In genomic region chr1:168426900-168427299, GRCm38 (mm10) we compare ENCODE assay signal across 10 mouse cellular contexts. TPM values are rescaled to one million over a fixed set of nuclear protein-coding genes. Genes with fewer than 3 reads are reported as not detected.
DNase-seq lines count a peak whose midpoint lies in the region; ATAC-seq and TF ChIP-seq lines count a peak whose summit lies in the region.
"Had no signal": no experiment of that assay in that cellular context is flagged by ENCODE, and none has a peak within 500 bp of the region (broad histone marks: within the 10 kb centered on the region; RNA-seq: fewer than 3 reads in every experiment).

No protein-coding gene starts in this region.

- H3K9me3 ChIP-seq in heart, embryonic 10.5 days: no peaks in the 10 kb centered on the region
- H3K9me3 ChIP-seq in neural tube, embryonic 11.5 days (ENCODE audit: control insufficient read depth, low read length): no peaks in the 10 kb centered on the region
- no peaks in the 10 kb centered on the region for H3K9me3 ChIP-seq in limb, embryonic 14.5 days (ENCODE audit: control insufficient read depth, low read length)
- H3K9me3 ChIP-seq: liver, embryonic 15.5 days had no signal

- H3K27me3 ChIP-seq in heart, embryonic 10.5 days (ENCODE audit: insufficient read depth, poor library complexity, severe bottlenecking): no peaks in the 10 kb centered on the region
- no peaks in the 10 kb centered on the region for H3K27me3 ChIP-seq in neural tube, embryonic 11.5 days (ENCODE audit: control insufficient read depth, insufficient read depth, low read length)
- 0 out of 2 replicates have a peak, but pooled peaks cover 3% of the 10 kb centered on the region for H3K27me3 ChIP-seq in limb, embryonic 14.5 days (ENCODE audit: control insufficient read depth, insufficient read depth, low read length)

- H3K4me3 ChIP-seq in heart, embryonic 10.5 days: peak overlapping the region; percentile 88
- peak overlapping the region; percentile 68 for H3K4me3 ChIP-seq in neural tube, embryonic 11.5 days (ENCODE audit: low read depth, low read length)
- 0 out of 2 replicates have a peak overlapping the region, but pooled peaks have one; percentile 4 for H3K4me3 ChIP-seq in limb, embryonic 14.5 days (replicated peaks; ENCODE audit: low read length)
- H3K4me3 ChIP-seq: liver, embryonic 15.5 days had no signal

- H3K9ac ChIP-seq in neural tube, embryonic 11.5 days (ENCODE audit: low read length): peak overlapping the region; percentile 30
- no peak overlapping the region for H3K9ac ChIP-seq in limb, embryonic 14.5 days (ENCODE audit: low read depth, low read length, severe bottlenecking)
- H3K9ac ChIP-seq: liver, embryonic 15.5 days had no signal

- H3K27ac ChIP-seq in heart, embryonic 10.5 days: peak overlapping the region; percentile 53
- peak overlapping the region; percentile 40 for H3K27ac ChIP-seq in neural tube, embryonic 11.5 days (ENCODE audit: low read depth, low read length)
- no peak overlapping the region for H3K27ac ChIP-seq in limb, embryonic 14.5 days (replicated peaks; ENCODE audit: low read depth, low read length)
- H3K27ac ChIP-seq: liver, embryonic 15.5 days had no signal

- DNase-seq in heart, embryonic 10.5 days (ENCODE audit: low spot score): no peak
- no peak for DNase-seq in heart, postnatal 25 days (ENCODE audit: low spot score)
- DNase-seq in neural tube, embryonic 11.5 days (ENCODE audit: low spot score): no peak
- no peak for DNase-seq in neural tube, embryonic 10.5 days (ENCODE audit: extremely low spot score, low spot score)
- no peak for DNase-seq in limb, embryonic 14.5 days (ENCODE audit: low spot score)
- DNase-seq in natural killer cell, adult 2 months (ENCODE audit: low spot score in 2 of 2): no peak
- DNase-seq in adrenal gland, postnatal 10 days: no peak
- DNase-seq: cerebellum, adult 2 months had no signal

- intact Hi-C loops in heart, postnatal 25 days (cut with DNase I): loop anchor here (5.0 kb wide), 1 partner anchor 140 kb away; no protein-coding TSS in a partner anchor

- no peak for ATAC-seq in neural tube, embryonic 11.5 days (ENCODE audit: insufficient read depth, low FRiP score, low TSS enrichment)
- ATAC-seq in limb, embryonic 14.5 days (ENCODE audit: low FRiP score, low read depth): no peak
- ATAC-seq in erythroblast, adult 5-6 weeks (replicated peaks; ENCODE audit: low FRiP score, poor library complexity, severe bottlenecking): no peak

- WGBS in heart, embryonic 10.5 days: 45% methylated on average over 9 of the region's 9 CpGs
- 15% methylated on average over 9 of the region's 9 CpGs for WGBS in neural tube, embryonic 11.5 days
- WGBS in limb, embryonic 14.5 days: 43% methylated on average over 9 of the region's 9 CpGs

- H3K36me3 ChIP-seq in heart, embryonic 10.5 days: peaks cover 8% of the 10 kb centered on the region
- H3K36me3 ChIP-seq in neural tube, embryonic 11.5 days (ENCODE audit: control insufficient read depth, insufficient read depth, low read length): no peaks in the 10 kb centered on the region
- peaks cover 7% of the 10 kb centered on the region for H3K36me3 ChIP-seq in limb, embryonic 14.5 days (ENCODE audit: control insufficient read depth, insufficient read depth, low read length)
- H3K36me3 ChIP-seq: liver, embryonic 15.5 days had no signal

- no peak for TF ChIP-seq POLR2A in limb, embryonic 14.5 days (IDR thresholded peaks at IDR 0.05; ENCODE audit: borderline replicate concordance, extremely low read depth, insufficient read depth, insufficient read length)

- peak overlapping the region; percentile 75 for H3K4me2 ChIP-seq in neural tube, embryonic 11.5 days (ENCODE audit: low read depth)
- peak overlapping the region; percentile 63 for H3K4me2 ChIP-seq in limb, embryonic 14.5 days (replicated peaks; ENCODE audit: low read depth, low read length, severe bottlenecking)
- H3K4me2 ChIP-seq: liver, embryonic 15.5 days had no signal

- peaks cover 61% of the 10 kb centered on the region for H3K4me1 ChIP-seq in heart, embryonic 10.5 days
- H3K4me1 ChIP-seq in neural tube, embryonic 11.5 days (ENCODE audit: control insufficient read depth, insufficient read depth, low read length): peaks cover 34% of the 10 kb centered on the region
- H3K4me1 ChIP-seq in limb, embryonic 14.5 days (ENCODE audit: control insufficient read depth, insufficient read depth, low read length): peaks cover 22% of the 10 kb centered on the region

RNA-seq across cellular contexts. Expression of gene Pbx1, which starts 5.2 kb away (rescaled TPM):
- polyA plus RNA-seq in heart, embryonic 10.5 days (2016; fragmentation: Nextera tagmentation; extraction: Ambion mirVana): 19.7 and 29.5 TPM in 2 replicates
- 10 to 100 TPM; 51.3 to 55.2 TPM for total RNA-seq in heart, postnatal 25 days (2021)
- 45.8 and 47.9 TPM in 2 replicates for polyA plus RNA-seq in neural tube, embryonic 11.5 days (2014; fragmentation: Nextera tagmentation; extraction: Ambion mirVana)
- polyA plus RNA-seq in limb, embryonic 14.5 days (2012; rRNA removed): 48.2 and 59.9 TPM in 2 replicates
- 26.5 and 32.1 TPM in 2 replicates for polyA plus RNA-seq in limb, embryonic 14.5 days (2014; fragmentation: Nextera tagmentation; extraction: Ambion mirVana)
- 5.6 and 6.1 TPM in 2 replicates for total RNA-seq in erythroblast, adult 5-6 weeks (2015; ENCODE audit: low replicate concordance)
- total RNA-seq in erythroblast, adult 5-6 weeks (2017; ENCODE audit: low replicate concordance): 3.2 and 5.2 TPM in 2 replicates
- 100 to 1,000 TPM; 117 to 131 TPM for total RNA-seq in adrenal gland, postnatal 10 days (2021)

Comparison
In these comparisons a context has a peak if more than half of its experiments do, and no peak if none do; other contexts are left out.
1. H3K4me3 ChIP-seq: peak in every context shown above with its lines; median percentile 88 in heart, embryonic 10.5 days; 68 in neural tube, embryonic 11.5 days; 4 in limb, embryonic 14.5 days.
2. RNA of gene Pbx1, which starts 5.2 kb away (total RNA-seq): 117 to 131 TPM in adrenal gland, postnatal 10 days and 51.3 to 55.2 TPM in heart, postnatal 25 days; 3.2 to 6.1 TPM in erythroblast, adult 5-6 weeks; every median in the first group is over 4 times any median in the second.